Mouse (Mus musculus) heart, postnatal 0 days (tissue): ENCODE measurements at regions not wholly inside any gene's neighbourhood (a gene's known extent, or its start where the extent isn't known, plus 50 kb on each side); places are given as distances from the start of the nearest gene placed in this dataset.

Source experiments
- ATAC-seq: fragments of 200-750 bp; cut with Nextera tagmentation; 2 replicates; pipeline ENCODE4 v1.8.0; 2017; ENCODE audit warnings: low read depth, moderate number of reproducible peaks, moderate library complexity; ENCODE audit not compliant: insufficient read depth
- DNase-seq: peaks from one replicate; pipeline ENCODE4 v3.0.0-alpha.2; 2016; ENCODE audit warnings: low spot score
- H3K27ac ChIP-seq: fragments of 300-500 bp; sonication (generic); 2 replicates; pipeline ENCODE4 v1.5.1; 2014; ENCODE audit warnings: low read depth, mild to moderate bottlenecking
- H3K27me3 ChIP-seq: fragments of 300-500 bp; sonication (generic); 2 replicates; pipeline ENCODE4 v1.6.1; 2014; ENCODE audit warnings: low read length, mixed read lengths; ENCODE audit not compliant: control insufficient read depth, insufficient read depth
- H3K36me3 ChIP-seq: fragments of 300-500 bp; sonication (generic); replicated peaks from 2 replicates; pipeline ENCODE4 v1.6.1; 2014; ENCODE audit warnings: low read length, mixed read lengths; ENCODE audit not compliant: control insufficient read depth, insufficient read depth
- H3K4me1 ChIP-seq: fragments of 300-500 bp; sonication (generic); 2 replicates; pipeline ENCODE4 v1.6.1; 2014; ENCODE audit warnings: antibody characterized with exemption; ENCODE audit not compliant: control insufficient read depth, insufficient read depth
- H3K4me2 ChIP-seq: fragments of 300-500 bp; sonication (generic); 2 replicates; pipeline ENCODE4 v1.6.1; 2014; ENCODE audit warnings: low read depth, mild to moderate bottlenecking, low read length, moderate library complexity
- H3K4me3 ChIP-seq: fragments of 300-500 bp; sonication (generic); 2 replicates; pipeline ENCODE4 v1.5.1; 2014; ENCODE audit warnings: low read depth, low read length
- H3K9ac ChIP-seq: fragments of 300-500 bp; sonication (generic); replicated peaks from 2 replicates; pipeline ENCODE4 v1.6.1; 2014; ENCODE audit warnings: low read depth, low read length, mixed read lengths
- H3K9me3 ChIP-seq: fragments of 300-500 bp; sonication (generic); replicated peaks from 2 replicates; pipeline ENCODE4 v1.6.1; 2016; ENCODE audit warnings: low read length; ENCODE audit not compliant: control insufficient read depth
- CTCF ChIP-seq: IDR thresholded peaks from 2 replicates; pipeline ENCODE4 v1.5.1; 2016; ENCODE audit warnings: antibody characterized with exemption, control low read depth, low read depth
- EP300 ChIP-seq: IDR thresholded peaks from 2 replicates; pipeline ENCODE4 v1.6.1; 2016; ENCODE audit warnings: antibody characterized with exemption, low read depth
- WGBS: fragments of 180-500 bp; shearing (Covaris S2); extraction: QIAGEN DNeasy Blood & Tissue Kit; methylation state at CpG from one replicate; pipeline ENCODE4 v1.1.7; 2014; 5-methylcytosine and 5-hydroxymethylcytosine counted together

GRCm38 (mm10) chr16:95117531-95117930 lies 120.0 kb upstream of the Kcnj6 start:
- DNase-seq, result peak; percentile 8
- no peaks in the 10 kb centered on the region for H3K27me3 ChIP-seq
- H3K36me3 ChIP-seq, result no peaks in the 10 kb centered on the region
- H3K4me1 ChIP-seq, result no peaks in the 10 kb centered on the region
- H3K9me3 ChIP-seq, result no peaks in the 10 kb centered on the region
- TF ChIP-seq EP300, result no peak
- TF ChIP-seq CTCF, result no peak
- H3K27ac ChIP-seq, result no peak overlapping the region
- WGBS, result 20% methylated on average over 8 of the region's 8 CpGs
- ATAC-seq, result no peak
- H3K9ac ChIP-seq, result no peak overlapping the region
- H3K4me3 ChIP-seq, result no peak overlapping the region
- H3K4me2 ChIP-seq, result no peak overlapping the region

DNA sequence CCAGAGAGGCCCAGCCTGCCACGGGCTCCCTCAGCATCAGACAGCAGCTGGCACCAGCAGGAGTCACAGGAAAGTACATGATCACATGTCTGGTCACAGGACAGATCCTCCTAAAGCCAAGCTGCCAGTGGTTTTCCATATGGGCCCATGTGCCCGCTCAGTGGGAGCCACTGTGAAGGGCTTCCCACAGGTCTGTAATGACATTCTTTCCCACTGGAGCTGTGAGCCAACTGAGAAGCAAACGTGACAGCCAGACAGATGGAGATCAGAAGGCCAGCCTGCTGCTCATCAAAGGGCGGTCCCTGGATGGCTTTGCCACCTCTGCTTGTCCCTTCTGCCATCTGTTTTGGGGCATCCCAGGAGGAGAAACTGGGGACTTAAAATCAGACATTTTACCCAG lies 121.8 kb upstream of the Kcnj6 start:
- no peak for TF ChIP-seq EP300
- no peak for TF ChIP-seq CTCF
- H3K9me3 ChIP-seq, result no peaks in the 10 kb centered on the region
- H3K4me1 ChIP-seq, result no peaks in the 10 kb centered on the region
- 40% methylated on average over 4 of the region's 4 CpGs for WGBS
- ATAC-seq, result no peak
- no peaks in the 10 kb centered on the region for H3K36me3 ChIP-seq
- no peaks in the 10 kb centered on the region for H3K27me3 ChIP-seq
- no peak for DNase-seq
- no peak overlapping the region for H3K27ac ChIP-seq
- H3K9ac ChIP-seq, result no peak overlapping the region
- no peak overlapping the region for H3K4me3 ChIP-seq
- no peak overlapping the region for H3K4me2 ChIP-seq

DNA sequence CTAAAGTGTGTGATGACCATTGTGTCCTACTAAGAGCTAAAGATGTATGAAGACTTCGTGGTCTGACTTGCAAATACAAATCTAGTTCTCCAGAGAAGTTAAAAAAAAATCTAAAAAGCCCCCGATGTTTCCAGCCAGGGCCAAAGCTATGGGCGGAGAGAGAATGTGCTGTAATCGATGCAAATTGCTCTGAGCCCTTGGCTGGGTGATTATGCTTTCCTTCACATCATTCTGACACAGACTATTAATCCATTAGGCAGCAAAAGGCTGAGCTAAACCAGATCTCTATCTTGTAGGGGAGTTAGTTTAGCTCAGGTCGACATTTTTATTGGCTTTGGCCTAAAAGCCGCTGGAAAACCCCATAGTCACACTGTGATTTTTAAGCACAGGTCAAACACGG lies 124.5 kb upstream of the Kcnj6 start:
- no peak overlapping the region for H3K4me3 ChIP-seq
- ATAC-seq (no peak), DNase-seq (no peak)
- no peak overlapping the region for H3K9ac ChIP-seq
- no peaks in the 10 kb centered on the region for H3K36me3 ChIP-seq
- no peak overlapping the region for H3K27ac ChIP-seq
- no peak overlapping the region for H3K4me2 ChIP-seq
- no peaks in the 10 kb centered on the region for H3K9me3 ChIP-seq
- WGBS, result 58% methylated on average over 7 of the region's 7 CpGs
- H3K27me3 ChIP-seq, result no peaks in the 10 kb centered on the region
- TF ChIP-seq EP300 (no peak), CTCF (no peak)
- H3K4me1 ChIP-seq, result no peaks in the 10 kb centered on the region

DNA sequence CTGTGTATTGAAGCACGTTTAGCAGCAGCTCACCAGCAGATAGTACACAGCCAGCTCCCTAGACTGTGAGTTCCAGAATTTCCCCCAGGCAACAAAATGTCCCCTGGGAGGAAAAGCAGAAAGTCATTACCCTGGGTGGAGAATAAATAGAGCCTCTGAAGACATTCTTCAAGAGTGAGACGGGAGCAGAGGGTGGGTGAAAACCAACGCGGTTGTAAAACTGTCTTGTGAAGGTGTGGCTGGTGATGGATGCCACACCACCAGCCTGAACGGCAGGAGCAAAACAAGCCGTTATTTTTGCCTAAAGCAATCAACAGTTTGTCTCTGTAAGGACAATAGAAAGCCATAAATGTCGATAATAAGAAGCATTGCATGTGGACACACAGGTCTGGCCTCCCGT lies 129.7 kb upstream of the Kcnj15 start:
- no peak overlapping the region for H3K4me3 ChIP-seq
- H3K9ac ChIP-seq, result no peak overlapping the region
- TF ChIP-seq EP300 (no peak), CTCF (no peak)
- H3K27ac ChIP-seq, result no peak overlapping the region
- H3K4me2 ChIP-seq, result no peak overlapping the region
- H3K9me3 ChIP-seq, result no peaks in the 10 kb centered on the region
- no peaks in the 10 kb centered on the region for H3K36me3 ChIP-seq
- no peak for ATAC-seq
- H3K4me1 ChIP-seq, result no peaks in the 10 kb centered on the region
- no peak for DNase-seq
- H3K27me3 ChIP-seq, result no peaks in the 10 kb centered on the region
- WGBS, result 36% methylated on average over 8 of the region's 8 CpGs

DNA sequence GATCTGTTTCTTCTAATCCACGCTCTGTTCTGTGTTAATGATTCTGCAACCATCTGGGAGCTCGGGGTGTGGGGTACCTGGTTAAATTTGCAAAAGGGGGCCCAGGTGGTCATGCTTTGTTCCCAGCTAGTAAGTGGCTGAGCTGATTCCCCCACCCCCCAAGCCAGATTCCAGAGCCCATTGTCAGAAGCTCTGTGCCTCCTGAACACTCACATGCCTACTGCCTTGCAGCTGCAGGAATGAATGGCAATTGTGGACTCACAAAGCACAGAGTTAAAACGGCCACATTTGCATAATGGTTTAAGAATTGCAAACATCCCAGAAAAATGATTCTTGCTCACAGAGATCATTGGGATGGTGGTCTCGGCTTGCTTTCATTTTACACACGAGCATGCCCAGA lies 125.5 kb upstream of the Kcnj15 start:
- Histone ChIP-seq H3K9ac (no peak overlapping the region), H3K4me1 (no peaks in the 10 kb centered on the region), H3K4me2 (no peak overlapping the region), H3K27me3 (no peaks in the 10 kb centered on the region), H3K27ac (no peak overlapping the region), H3K4me3 (no peak overlapping the region), H3K36me3 (no peaks in the 10 kb centered on the region), H3K9me3 (no peaks in the 10 kb centered on the region)
- DNase-seq (no peak), ATAC-seq (no peak)
- TF ChIP-seq EP300 (no peak), CTCF (no peak)
- WGBS, result 48% methylated on average over 5 of the region's 5 CpGs

GRCm38 (mm10) chr16:95138809-95139208 lies 118.5 kb upstream of the Kcnj15 start:
- DNase-seq (no peak), ATAC-seq (no peak)
- no peaks in the 10 kb centered on the region for H3K36me3 ChIP-seq
- TF ChIP-seq EP300, result no peak
- TF ChIP-seq CTCF, result no peak
- WGBS, result 73% methylated on average over 3 of the region's 3 CpGs
- H3K9me3 ChIP-seq, result no peaks in the 10 kb centered on the region
- no peak overlapping the region for H3K9ac ChIP-seq
- no peak overlapping the region for H3K4me2 ChIP-seq
- no peaks in the 10 kb centered on the region for H3K27me3 ChIP-seq
- H3K27ac ChIP-seq, result no peak overlapping the region
- H3K4me1 ChIP-seq, result no peaks in the 10 kb centered on the region
- H3K4me3 ChIP-seq, result no peak overlapping the region
